Mouse (Mus musculus): Measurements from ENCODE around the gene Csrnp3. TPM values are rescaled to one million over a fixed set of nuclear protein-coding genes. Genes with fewer than 3 reads are reported as not detected.

Gene Csrnp3
- polyA plus RNA-seq, 1 experiment from 2014 or later: 0.42 TPM

GRCm38 (mm10) chr2:65893241-65893640 lies 47.7 kb downstream of the Csrnp3 start:
- no peaks in the 10 kb centered on the region for H3K36me3 ChIP-seq (ENCODE audit: control insufficient read depth, insufficient read depth, low read length)
- no peak overlapping the region for H3K4me2 ChIP-seq (replicated peaks; ENCODE audit: low read depth)
- no peaks in the 10 kb centered on the region for H3K9me3 ChIP-seq (ENCODE audit: control insufficient read depth, low read length)
- DNase-seq (ENCODE audit: low spot score): no peak
- H3K27ac ChIP-seq (replicated peaks): no peak overlapping the region
- H3K9ac ChIP-seq (ENCODE audit: low read length): no peak overlapping the region
- 81% methylated on average over 8 of the region's 8 CpGs for WGBS
- H3K27me3 ChIP-seq (ENCODE audit: control insufficient read depth, insufficient read depth, low read length): no peaks in the 10 kb centered on the region
- H3K4me3 ChIP-seq (ENCODE audit: low read depth, low read length): no peak overlapping the region
- no peak for ATAC-seq (ENCODE audit: low FRiP score, low TSS enrichment)
- TF ChIP-seq EP300 (optimal IDR thresholded peaks at IDR 0.05) (no peak), CTCF (IDR thresholded peaks at IDR 0.05; ENCODE audit: low read depth) (no peak)
- no peaks in the 10 kb centered on the region for H3K4me1 ChIP-seq (replicated peaks; ENCODE audit: control insufficient read depth, insufficient read depth)

- TF ChIP-seq EP300 (optimal IDR thresholded peaks at IDR 0.05) (no peak), CTCF (IDR thresholded peaks at IDR 0.05; ENCODE audit: low read depth) (no peak)
- no peak overlapping the region for H3K4me3 ChIP-seq (ENCODE audit: low read depth, low read length)
- H3K9ac ChIP-seq (ENCODE audit: low read length): no peak overlapping the region
- no peaks in the 10 kb centered on the region for H3K4me1 ChIP-seq (replicated peaks; ENCODE audit: control insufficient read depth, insufficient read depth)
- H3K9me3 ChIP-seq (ENCODE audit: control insufficient read depth, low read length): no peaks in the 10 kb centered on the region
- H3K4me2 ChIP-seq (replicated peaks; ENCODE audit: low read depth): no peak overlapping the region
- H3K36me3 ChIP-seq (ENCODE audit: control insufficient read depth, insufficient read depth, low read length): no peaks in the 10 kb centered on the region
- no peak for DNase-seq (ENCODE audit: low spot score)
- ATAC-seq (ENCODE audit: low FRiP score, low TSS enrichment): no peak
- H3K27me3 ChIP-seq (ENCODE audit: control insufficient read depth, insufficient read depth, low read length): no peaks in the 10 kb centered on the region
- 64% methylated on average over 5 of the region's 5 CpGs for WGBS
- no peak overlapping the region for H3K27ac ChIP-seq (replicated peaks)
Measured at GRCm38 (mm10) chr2:65894299-65894698, 48.7 kb downstream of the Csrnp3 start.

DNA sequence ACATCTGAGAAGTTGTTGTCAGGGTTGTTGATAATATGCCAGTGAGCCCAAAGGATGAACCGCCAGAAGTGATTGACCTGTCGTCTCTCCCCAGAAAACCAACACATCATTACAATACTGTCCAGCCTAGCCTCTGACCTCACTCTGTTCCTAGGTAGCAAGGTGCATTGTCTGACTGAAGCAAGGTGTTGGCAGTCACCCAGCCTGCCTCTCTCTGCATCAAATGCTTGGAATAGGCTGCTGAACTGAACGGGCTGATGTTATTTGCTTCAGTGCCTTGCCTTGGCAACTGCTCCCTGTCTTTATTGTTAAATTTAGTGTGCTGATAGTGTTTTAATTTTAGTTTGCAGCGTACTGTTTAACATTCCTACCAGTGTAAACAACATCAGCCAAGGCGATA lies 51.0 kb downstream of the Csrnp3 start:
- Histone ChIP-seq H3K27me3 (ENCODE audit: control insufficient read depth, insufficient read depth, low read length) (no peaks in the 10 kb centered on the region), H3K27ac (replicated peaks) (no peak overlapping the region), H3K9ac (ENCODE audit: low read length) (no peak overlapping the region), H3K4me2 (replicated peaks; ENCODE audit: low read depth) (no peak overlapping the region), H3K9me3 (ENCODE audit: control insufficient read depth, low read length) (no peaks in the 10 kb centered on the region), H3K4me3 (ENCODE audit: low read depth, low read length) (no peak overlapping the region), H3K36me3 (ENCODE audit: control insufficient read depth, insufficient read depth, low read length) (no peaks in the 10 kb centered on the region), H3K4me1 (replicated peaks; ENCODE audit: control insufficient read depth, insufficient read depth) (no peaks in the 10 kb centered on the region)
- 9% methylated on average over 5 of the region's 5 CpGs for WGBS
- ATAC-seq (ENCODE audit: low FRiP score, low TSS enrichment) (no peak), DNase-seq (ENCODE audit: low spot score) (peak; percentile 16)
- TF ChIP-seq EP300 (optimal IDR thresholded peaks at IDR 0.05) (no peak), CTCF (IDR thresholded peaks at IDR 0.05; ENCODE audit: low read depth) (no peak)

- Histone ChIP-seq H3K27ac (replicated peaks) (no peak overlapping the region), H3K9me3 (ENCODE audit: control insufficient read depth, low read length) (no peaks in the 10 kb centered on the region), H3K4me2 (replicated peaks; ENCODE audit: low read depth) (no peak overlapping the region), H3K36me3 (ENCODE audit: control insufficient read depth, insufficient read depth, low read length) (no peaks in the 10 kb centered on the region), H3K27me3 (ENCODE audit: control insufficient read depth, insufficient read depth, low read length) (no peaks in the 10 kb centered on the region), H3K9ac (ENCODE audit: low read length) (no peak overlapping the region), H3K4me3 (ENCODE audit: low read depth, low read length) (no peak overlapping the region), H3K4me1 (replicated peaks; ENCODE audit: control insufficient read depth, insufficient read depth) (no peaks in the 10 kb centered on the region)
- no peak for ATAC-seq (ENCODE audit: low FRiP score, low TSS enrichment)
- 51% methylated on average over 4 of the region's 4 CpGs for WGBS
- no peak for TF ChIP-seq CTCF (IDR thresholded peaks at IDR 0.05; ENCODE audit: low read depth)
- TF ChIP-seq EP300 (optimal IDR thresholded peaks at IDR 0.05): no peak
- DNase-seq (ENCODE audit: low spot score): no peak
Measured at GRCm38 (mm10) chr2:65897084-65897483, 51.5 kb downstream of the Csrnp3 start.

DNA sequence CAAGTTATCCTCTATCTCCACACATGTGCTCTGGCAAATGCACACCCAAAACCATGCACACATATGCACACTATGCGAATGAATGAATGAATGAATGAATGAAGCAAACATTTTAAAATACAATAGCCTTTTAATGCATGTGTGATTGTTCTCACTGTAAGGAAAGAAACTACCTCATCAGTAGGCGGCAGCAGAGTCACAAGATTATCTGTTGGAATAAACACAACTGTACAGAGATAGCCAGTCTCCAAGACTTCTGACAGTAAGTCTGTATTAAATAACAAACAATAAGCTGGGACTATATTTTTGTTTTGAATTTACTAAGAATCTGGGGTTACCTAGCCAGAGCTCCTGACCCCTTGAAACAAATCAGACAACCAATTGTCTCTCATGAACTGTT lies 53.9 kb downstream of the Csrnp3 start:
- Histone ChIP-seq H3K4me3 (ENCODE audit: low read depth, low read length) (no peak overlapping the region), H3K9me3 (ENCODE audit: control insufficient read depth, low read length) (no peaks in the 10 kb centered on the region), H3K27me3 (ENCODE audit: control insufficient read depth, insufficient read depth, low read length) (no peaks in the 10 kb centered on the region), H3K4me1 (replicated peaks; ENCODE audit: control insufficient read depth, insufficient read depth) (no peaks in the 10 kb centered on the region), H3K36me3 (ENCODE audit: control insufficient read depth, insufficient read depth, low read length) (no peaks in the 10 kb centered on the region), H3K27ac (replicated peaks) (no peak overlapping the region), H3K9ac (ENCODE audit: low read length) (no peak overlapping the region), H3K4me2 (replicated peaks; ENCODE audit: low read depth) (no peak overlapping the region)
- 82% methylated on average over 2 of the region's 2 CpGs for WGBS
- DNase-seq (ENCODE audit: low spot score): no peak
- TF ChIP-seq CTCF (IDR thresholded peaks at IDR 0.05; ENCODE audit: low read depth) (peak; percentile 45), EP300 (optimal IDR thresholded peaks at IDR 0.05) (no peak)
- ATAC-seq (ENCODE audit: low FRiP score, low TSS enrichment): no peak

GRCm38 (mm10) chr2:65908526-65908925 lies 63.0 kb downstream of the Csrnp3 start:
- DNase-seq (ENCODE audit: low spot score) (no peak), ATAC-seq (ENCODE audit: low FRiP score, low TSS enrichment) (no peak)
- H3K36me3 ChIP-seq (ENCODE audit: control insufficient read depth, insufficient read depth, low read length): no peaks in the 10 kb centered on the region
- H3K9ac ChIP-seq (ENCODE audit: low read length): no peak overlapping the region
- no peaks in the 10 kb centered on the region for H3K4me1 ChIP-seq (replicated peaks; ENCODE audit: control insufficient read depth, insufficient read depth)
- no peaks in the 10 kb centered on the region for H3K27me3 ChIP-seq (ENCODE audit: control insufficient read depth, insufficient read depth, low read length)
- TF ChIP-seq CTCF (IDR thresholded peaks at IDR 0.05; ENCODE audit: low read depth) (no peak), EP300 (optimal IDR thresholded peaks at IDR 0.05) (no peak)
- H3K4me3 ChIP-seq (ENCODE audit: low read depth, low read length): no peak overlapping the region
- 79% methylated on average over 3 of the region's 3 CpGs for WGBS
- no peak overlapping the region for H3K27ac ChIP-seq (replicated peaks)
- no peak overlapping the region for H3K4me2 ChIP-seq (replicated peaks; ENCODE audit: low read depth)
- H3K9me3 ChIP-seq (ENCODE audit: control insufficient read depth, low read length): no peaks in the 10 kb centered on the region

All from stomach, postnatal 0 days (tissue).